Mouse (Mus musculus): ENCODE measurements at regions not wholly inside any gene's neighbourhood (a gene's known extent, or its start where the extent isn't known, plus 50 kb on each side); places are given as distances from the start of the nearest gene placed in this dataset.

DNA sequence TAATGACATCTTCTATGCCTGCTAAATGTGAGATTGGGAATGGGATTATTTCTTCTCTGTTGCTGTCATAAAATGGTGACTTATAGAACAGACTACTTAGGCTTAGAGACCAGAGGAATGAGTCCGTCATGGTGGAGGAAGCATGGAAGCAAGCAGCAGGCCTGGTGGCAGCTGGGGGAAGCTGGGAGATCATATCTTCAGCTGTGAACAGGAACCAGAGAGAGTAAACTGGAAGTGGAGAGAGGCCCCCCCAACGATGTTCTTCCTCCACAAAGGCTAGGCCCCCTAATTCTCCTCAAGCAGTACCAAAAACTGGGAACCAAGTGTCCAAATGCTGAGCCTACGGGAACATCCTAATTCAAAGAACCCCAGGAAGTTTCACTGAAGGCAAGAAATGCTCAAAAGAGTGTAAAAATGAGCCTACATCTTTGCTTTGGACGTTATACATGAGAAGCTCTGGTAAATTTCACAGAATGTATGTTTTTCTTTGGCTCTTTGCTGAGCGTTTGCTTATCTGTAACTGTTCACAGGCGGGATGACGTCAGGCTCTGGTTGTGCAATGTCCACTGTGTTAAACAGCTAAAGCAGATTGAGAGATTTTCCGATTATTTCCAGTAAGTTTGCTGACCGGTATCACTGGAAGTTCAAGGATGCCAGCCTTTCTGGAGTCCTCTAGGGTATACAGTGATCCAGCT is 102.7 kb upstream of the Slc38a2 start:
- TF ChIP-seq POLR2A (IDR thresholded peaks at IDR 0.05; ENCODE audit: control insufficient read depth, extremely low read depth, insufficient read depth, low read length, poor library complexity), result no peak
- no peak for TF ChIP-seq CTCF (IDR thresholded peaks at IDR 0.05; ENCODE audit: borderline replicate concordance, control insufficient read depth, extremely low read depth, insufficient read depth, low read length, poor library complexity)
